Mouse (Mus musculus): Measurements from ENCODE around the gene Bcl11b.

- no peak for TF ChIP-seq CTCF (IDR thresholded peaks at IDR 0.05; ENCODE audit: extremely low read depth, insufficient read depth, low read length)
- TF ChIP-seq POLR2A (IDR thresholded peaks at IDR 0.05; ENCODE audit: extremely low read depth, insufficient read depth, low read length) = no peak
Measured at GRCm38 (mm10) chr12:107905333-107905732, 98.1 kb downstream of the Bcl11b start.
